Mouse (Mus musculus): ENCODE data around the gene Grk5. TPM values are rescaled to one million over a fixed set of nuclear protein-coding genes. Genes with fewer than 3 reads are reported as not detected.

The Grk5 gene
- polyA plus RNA-seq, 1 experiment = 11.2 TPM

DNA sequence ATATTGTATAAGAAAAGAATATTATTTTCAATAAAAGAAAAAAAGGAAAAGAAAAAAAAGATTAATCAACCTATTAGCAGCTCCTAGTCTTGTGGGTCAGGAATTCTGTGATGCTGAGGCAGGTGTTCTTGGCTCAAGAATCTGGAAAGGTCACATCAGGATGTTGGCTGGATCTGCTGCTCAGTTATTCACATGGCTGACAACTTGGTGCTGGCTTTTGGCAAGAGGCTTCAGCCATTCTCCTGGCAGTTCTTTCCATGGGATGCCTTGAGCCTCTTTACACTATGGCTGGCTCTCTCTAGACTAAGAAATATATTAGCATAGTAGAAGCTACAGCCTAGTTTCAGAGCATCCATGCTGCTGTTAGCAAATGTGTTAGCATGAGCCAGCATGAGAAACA lies 149.6 kb downstream of the Grk5 start:
- Histone ChIP-seq H3K4me3 (ENCODE audit: insufficient read depth, low read length) (no peak overlapping the region), H3K27ac (ENCODE audit: insufficient read depth, low read depth, low read length) (no peak overlapping the region), H3K4me1 (ENCODE audit: control insufficient read depth, insufficient read depth, low read length) (no peaks in the 10 kb centered on the region)
- TF ChIP-seq CTCF (IDR thresholded peaks at IDR 0.05; ENCODE audit: low read depth, low read length) (no peak), POLR2A (IDR thresholded peaks at IDR 0.05; ENCODE audit: borderline replicate concordance, low read depth, low read length) (no peak)

- Histone ChIP-seq H3K27ac (ENCODE audit: insufficient read depth, low read depth, low read length) (no peak overlapping the region), H3K4me3 (ENCODE audit: insufficient read depth, low read length) (no peak overlapping the region), H3K4me1 (ENCODE audit: control insufficient read depth, insufficient read depth, low read length) (peaks cover 13% of the 10 kb centered on the region)
- TF ChIP-seq CTCF (IDR thresholded peaks at IDR 0.05; ENCODE audit: low read depth, low read length) (no peak), POLR2A (IDR thresholded peaks at IDR 0.05; ENCODE audit: borderline replicate concordance, low read depth, low read length) (no peak)
These were observed 159.1 kb downstream of the Grk5 start for GRCm38 (mm10) chr19:61048646-61049045.

DNA sequence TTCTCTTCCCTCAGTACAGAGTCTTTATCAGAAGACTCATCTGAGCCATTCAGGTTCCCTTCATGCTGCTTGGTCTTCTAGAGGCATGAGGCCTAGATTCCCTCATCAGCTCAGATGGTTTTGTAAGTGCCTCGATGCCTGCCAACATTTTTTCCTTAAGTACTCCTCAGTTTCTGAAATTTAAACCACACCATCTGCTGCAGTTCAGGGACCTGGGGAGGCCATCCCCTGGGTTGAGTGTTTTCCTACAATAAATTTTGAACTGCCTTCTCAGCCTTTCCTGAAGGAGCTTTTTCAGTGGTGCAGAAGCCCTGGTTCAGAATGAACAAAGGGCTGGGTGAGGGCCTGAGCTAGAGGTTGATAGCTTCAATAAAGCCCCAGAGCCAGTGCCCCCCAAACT lies 159.9 kb downstream of the Grk5 start:
- Histone ChIP-seq H3K4me1 (ENCODE audit: control insufficient read depth, insufficient read depth, low read length) (peaks cover 13% of the 10 kb centered on the region), H3K4me3 (ENCODE audit: insufficient read depth, low read length) (no peak overlapping the region), H3K27ac (ENCODE audit: insufficient read depth, low read depth, low read length) (no peak overlapping the region)
- TF ChIP-seq POLR2A (IDR thresholded peaks at IDR 0.05; ENCODE audit: borderline replicate concordance, low read depth, low read length) (no peak), CTCF (IDR thresholded peaks at IDR 0.05; ENCODE audit: low read depth, low read length) (no peak)

DNA sequence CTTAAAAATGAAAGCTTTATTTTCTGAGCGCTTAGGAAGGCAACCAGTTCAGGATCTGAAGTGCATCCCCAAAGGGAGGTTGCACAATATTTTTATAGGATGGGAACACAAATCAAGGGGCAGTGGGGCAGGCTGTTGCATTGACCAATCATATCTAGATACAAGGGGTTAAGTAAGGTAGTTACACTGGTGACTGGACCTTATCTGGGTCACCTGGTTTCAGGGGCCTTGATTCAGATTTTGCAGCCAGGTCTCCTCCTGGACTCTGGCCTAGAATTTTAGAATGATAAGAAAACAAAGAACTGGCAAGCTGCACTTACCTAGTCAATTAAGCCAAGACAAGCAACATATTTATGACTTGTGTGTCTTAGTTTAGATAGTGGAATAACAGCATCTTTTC lies 161.6 kb downstream of the Grk5 start:
- Histone ChIP-seq H3K4me3 (ENCODE audit: insufficient read depth, low read length) (no peak overlapping the region), H3K4me1 (ENCODE audit: control insufficient read depth, insufficient read depth, low read length) (peaks cover 18% of the 10 kb centered on the region), H3K27ac (ENCODE audit: insufficient read depth, low read depth, low read length) (no peak overlapping the region)
- TF ChIP-seq CTCF (IDR thresholded peaks at IDR 0.05; ENCODE audit: low read depth, low read length) (no peak), POLR2A (IDR thresholded peaks at IDR 0.05; ENCODE audit: borderline replicate concordance, low read depth, low read length) (no peak)

GRCm38 (mm10) chr19:61052008-61052407 lies 162.5 kb downstream of the Grk5 start:
- TF ChIP-seq CTCF (IDR thresholded peaks at IDR 0.05; ENCODE audit: low read depth, low read length) (no peak), POLR2A (IDR thresholded peaks at IDR 0.05; ENCODE audit: borderline replicate concordance, low read depth, low read length) (no peak)
- Histone ChIP-seq H3K27ac (ENCODE audit: insufficient read depth, low read depth, low read length) (no peak overlapping the region), H3K4me3 (ENCODE audit: insufficient read depth, low read length) (no peak overlapping the region), H3K4me1 (ENCODE audit: control insufficient read depth, insufficient read depth, low read length) (peaks cover 18% of the 10 kb centered on the region)

GRCm38 (mm10) chr19:61052786-61053185 lies 163.2 kb downstream of the Grk5 start:
- H3K4me3 ChIP-seq (ENCODE audit: insufficient read depth, low read length) = no peak overlapping the region
- no peak for TF ChIP-seq POLR2A (IDR thresholded peaks at IDR 0.05; ENCODE audit: borderline replicate concordance, low read depth, low read length)
- no peak for TF ChIP-seq CTCF (IDR thresholded peaks at IDR 0.05; ENCODE audit: low read depth, low read length)
- H3K27ac ChIP-seq (ENCODE audit: insufficient read depth, low read depth, low read length) = no peak overlapping the region
- peaks cover 18% of the 10 kb centered on the region for H3K4me1 ChIP-seq (ENCODE audit: control insufficient read depth, insufficient read depth, low read length)

DNA sequence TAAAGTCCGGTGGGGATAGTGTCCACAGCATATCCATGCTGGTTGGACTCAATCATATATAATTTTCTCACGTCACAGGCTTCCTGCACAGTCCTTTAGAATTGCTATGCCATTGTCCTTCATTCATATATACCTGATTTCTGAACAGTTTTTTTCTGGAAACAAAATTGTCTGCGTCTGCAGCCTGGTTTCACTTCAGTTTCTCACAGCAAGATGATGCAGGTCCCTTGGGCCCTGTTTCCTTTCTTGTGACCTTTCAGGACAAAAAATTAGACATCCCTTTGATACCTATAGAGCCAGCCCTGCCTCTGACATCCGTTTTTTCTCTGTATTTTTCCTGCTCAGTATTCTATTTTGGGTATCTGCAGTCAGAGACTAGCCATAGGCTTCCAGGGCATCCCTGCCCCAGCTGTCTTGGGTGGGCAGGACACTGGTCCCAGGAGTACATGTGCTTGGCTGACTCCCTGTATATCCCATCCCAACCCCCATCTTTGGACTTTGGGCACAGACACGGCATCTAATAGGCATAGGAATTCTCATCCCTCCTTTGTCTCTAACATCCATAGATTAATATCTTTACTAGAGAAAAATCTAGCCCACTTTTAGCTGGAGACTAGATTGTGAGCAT lies 167.3 kb downstream of the Grk5 start:
- H3K27ac ChIP-seq (ENCODE audit: insufficient read depth, low read depth, low read length) = no peak overlapping the region

DNA sequence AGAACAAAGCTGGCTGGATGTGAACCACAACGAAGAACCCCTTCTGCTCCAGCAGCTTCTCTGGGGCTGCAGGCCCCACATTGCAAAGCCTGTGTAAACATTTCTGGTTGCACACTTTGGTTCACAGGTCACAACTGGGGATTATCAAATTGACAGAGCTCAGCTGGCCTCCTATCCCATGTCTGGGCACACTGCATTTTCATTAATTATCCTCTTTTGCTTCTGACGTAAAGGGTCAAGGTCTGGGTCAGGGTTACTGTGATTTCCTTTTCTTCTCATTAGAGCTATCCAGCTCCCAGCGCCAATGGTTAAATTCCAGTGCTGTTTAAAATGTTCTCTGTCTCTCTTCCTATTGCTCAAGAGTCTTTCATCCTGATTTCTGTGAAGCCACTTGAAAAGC lies 168.0 kb downstream of the Grk5 start:
- Histone ChIP-seq H3K27ac (ENCODE audit: insufficient read depth, low read depth, low read length) (no peak overlapping the region), H3K4me1 (ENCODE audit: control insufficient read depth, insufficient read depth, low read length) (peaks cover 16% of the 10 kb centered on the region), H3K4me3 (ENCODE audit: insufficient read depth, low read length) (no peak overlapping the region)
- no peak for TF ChIP-seq CTCF (IDR thresholded peaks at IDR 0.05; ENCODE audit: low read depth, low read length)

More for the DNA sequence above, 167.3 kb downstream of the Grk5 start:
- Histone ChIP-seq H3K4me3 (ENCODE audit: insufficient read depth, low read length) (no peak overlapping the region), H3K4me1 (ENCODE audit: control insufficient read depth, insufficient read depth, low read length) (peaks cover 23% of the 10 kb centered on the region)
- TF ChIP-seq POLR2A (IDR thresholded peaks at IDR 0.05; ENCODE audit: borderline replicate concordance, low read depth, low read length) = no peak
- TF ChIP-seq CTCF (IDR thresholded peaks at IDR 0.05; ENCODE audit: low read depth, low read length) = no peak

- Histone ChIP-seq H3K4me1 (ENCODE audit: control insufficient read depth, insufficient read depth, low read length) (peaks cover 2% of the 10 kb centered on the region; the same call in 1 of the 2 replicates), H3K4me3 (ENCODE audit: insufficient read depth, low read length) (no peak overlapping the region), H3K27ac (ENCODE audit: insufficient read depth, low read depth, low read length) (no peak overlapping the region)
- TF ChIP-seq CTCF (IDR thresholded peaks at IDR 0.05; ENCODE audit: low read depth, low read length) = no peak
- no peak for TF ChIP-seq POLR2A (IDR thresholded peaks at IDR 0.05; ENCODE audit: borderline replicate concordance, low read depth, low read length)
These were observed 174.8 kb downstream of the Grk5 start for GRCm38 (mm10) chr19:61064386-61064785.

DNA sequence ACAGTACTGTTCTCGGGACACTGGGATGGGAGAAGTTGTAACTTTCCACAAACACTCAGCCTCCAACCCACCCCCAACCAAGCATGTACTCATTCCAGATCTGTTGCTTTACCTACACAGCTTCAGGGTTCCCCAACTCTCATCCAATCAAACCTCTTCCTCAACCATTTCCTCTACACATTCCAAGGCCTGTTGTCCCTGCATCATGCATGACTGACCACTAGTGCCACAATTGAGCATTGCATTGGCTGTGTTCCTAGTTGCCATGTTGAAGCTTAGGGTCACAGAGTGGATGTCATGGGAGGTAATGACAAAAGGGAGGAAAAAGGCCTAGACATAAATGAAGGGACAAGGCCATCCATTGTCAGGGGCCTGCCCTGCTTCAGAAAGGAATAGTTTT lies 175.5 kb downstream of the Grk5 start:
- no peak overlapping the region for H3K4me3 ChIP-seq (ENCODE audit: insufficient read depth, low read length)
- TF ChIP-seq CTCF (IDR thresholded peaks at IDR 0.05; ENCODE audit: low read depth, low read length) (no peak), POLR2A (IDR thresholded peaks at IDR 0.05; ENCODE audit: borderline replicate concordance, low read depth, low read length) (no peak)
- H3K27ac ChIP-seq (ENCODE audit: insufficient read depth, low read depth, low read length) = no peak overlapping the region
- peaks cover 2% of the 10 kb centered on the region; the same call in 1 of the 2 replicates for H3K4me1 ChIP-seq (ENCODE audit: control insufficient read depth, insufficient read depth, low read length)

DNA sequence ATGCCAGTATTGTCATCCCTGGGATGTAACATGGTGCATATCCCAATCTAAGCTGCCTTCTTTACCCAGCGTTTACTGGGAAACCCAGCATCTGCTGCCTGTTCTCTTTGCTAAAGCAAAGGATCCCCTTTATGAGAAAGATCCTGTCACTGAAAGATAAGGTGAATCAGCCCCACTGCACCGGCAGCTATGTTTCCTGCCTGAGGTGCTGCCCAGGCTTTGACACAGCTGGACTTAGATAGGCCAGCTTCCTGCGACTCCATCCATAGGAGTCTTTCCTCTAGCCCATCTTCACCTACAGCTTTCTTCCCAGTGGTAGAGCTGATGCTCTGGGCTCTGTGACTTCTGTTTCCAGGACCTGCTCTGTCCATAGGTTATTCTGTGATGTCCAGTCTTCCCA lies 189.1 kb downstream of the Grk5 start:
- Histone ChIP-seq H3K27ac (ENCODE audit: insufficient read depth, low read depth, low read length) (no peak overlapping the region), H3K4me1 (ENCODE audit: control insufficient read depth, insufficient read depth, low read length) (peaks cover 9% of the 10 kb centered on the region), H3K4me3 (ENCODE audit: insufficient read depth, low read length) (no peak overlapping the region)
- TF ChIP-seq CTCF (IDR thresholded peaks at IDR 0.05; ENCODE audit: low read depth, low read length) (no peak), POLR2A (IDR thresholded peaks at IDR 0.05; ENCODE audit: borderline replicate concordance, low read depth, low read length) (no peak)

Data from bone marrow macrophage, adult 2 months (primary cell).